Mouse (Mus musculus) erythroblast, embryonic 14.5 days (primary cell): ENCODE results near the gene Evi2b. TPM values are rescaled to one million over a fixed set of nuclear protein-coding genes. Genes with fewer than 3 reads are reported as not detected.

ENCODE experiments used
- H3K27me3 ChIP-seq: 2 replicates; pipeline ENCODE4 v1.6.1; 2012; ENCODE audit warnings: inconsistent platforms; ENCODE audit not compliant: control insufficient read depth
- H3K36me3 ChIP-seq: 2 replicates; pipeline ENCODE4 v1.6.1; 2012; ENCODE audit warnings: mild to moderate bottlenecking, inconsistent platforms; ENCODE audit not compliant: control insufficient read depth
- H3K4me1 ChIP-seq: 2 replicates; pipeline ENCODE4 v1.6.1; 2012; ENCODE audit warnings: inconsistent platforms; ENCODE audit not compliant: control insufficient read depth
- H3K4me3 ChIP-seq: replicated peaks from 2 replicates; pipeline ENCODE3; 2012; ENCODE audit warnings: moderate library complexity, mild to moderate bottlenecking, inconsistent platforms
- H3K9me3 ChIP-seq: 2 replicates; pipeline ENCODE4 v1.6.1; 2012; ENCODE audit warnings: low read length, inconsistent platforms, mixed read lengths; ENCODE audit not compliant: control insufficient read depth
- GATA1 ChIP-seq: IDR thresholded peaks from 2 replicates; pipeline ENCODE4 v1.6.1; 2012; ENCODE audit warnings: low read length, inconsistent platforms, mixed read lengths
- TAL1 ChIP-seq: IDR thresholded peaks from 3 replicates; pipeline ENCODE4 v1.6.1; 2012; ENCODE audit warnings: low read length, inconsistent platforms, mixed read lengths
- polyA plus RNA-seq: library from polyadenylated mRNA; stranded (reverse); fragments of >175 nt; gene quantifications from 2 replicates; pipeline ENCODE4 v1.2.3, GENCODE M21; 2012

The Evi2b gene
- polyA plus RNA-seq, 1 experiment, result not detected

DNA sequence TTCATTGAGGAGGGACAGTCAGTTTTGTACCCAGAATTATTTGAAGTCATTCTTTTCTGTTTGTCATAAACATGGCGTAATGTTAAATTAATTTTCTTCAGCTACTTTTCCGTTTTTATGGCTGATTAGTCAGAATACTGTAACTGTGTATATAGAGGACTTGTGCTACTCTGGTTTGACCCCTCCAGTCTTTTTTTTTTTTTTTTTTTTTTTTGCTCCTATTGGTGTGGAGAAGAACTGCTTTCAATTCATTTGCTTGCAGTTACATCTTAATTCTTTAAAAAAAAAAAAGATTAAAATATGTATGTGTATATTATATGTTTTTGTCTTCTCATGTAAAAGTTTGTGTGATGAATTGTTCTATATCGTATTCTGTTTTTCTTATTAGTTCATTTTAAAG is 11.6 kb downstream of the Evi2b start:
- H3K4me1 ChIP-seq, result no peaks in the 10 kb centered on the region
- TF ChIP-seq TAL1, result no peak
- TF ChIP-seq GATA1, result no peak

DNA sequence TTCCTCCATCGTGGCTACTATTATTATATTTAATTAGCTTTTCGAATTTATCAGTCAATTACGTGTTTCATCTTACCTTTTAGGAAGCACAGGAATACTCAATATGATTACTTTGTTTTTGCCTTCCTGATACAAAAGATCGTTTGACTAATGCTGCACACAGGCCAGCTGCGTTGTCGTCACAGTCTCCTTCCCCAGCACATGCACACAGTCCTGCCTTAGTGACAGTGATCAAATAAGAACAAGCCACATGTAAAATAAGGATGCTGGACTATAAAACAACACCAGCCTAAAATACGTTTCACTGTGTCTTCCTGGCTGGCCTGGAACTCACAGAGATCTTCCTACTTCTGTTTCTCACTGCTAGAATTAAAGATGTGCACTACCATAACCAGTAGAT is 19.1 kb downstream of the Evi2b start:
- Histone ChIP-seq H3K27me3 (no peaks in the 10 kb centered on the region), H3K4me1 (no peaks in the 10 kb centered on the region), H3K36me3 (no peaks in the 10 kb centered on the region), H3K4me3 (no peak overlapping the region), H3K9me3 (no peaks in the 10 kb centered on the region)
- TF ChIP-seq TAL1 (no peak), GATA1 (no peak)

More for the DNA sequence above, 11.6 kb downstream of the Evi2b start:
- no peaks in the 10 kb centered on the region for H3K27me3 ChIP-seq
- no peaks in the 10 kb centered on the region for H3K9me3 ChIP-seq
- no peaks in the 10 kb centered on the region for H3K36me3 ChIP-seq
- no peak overlapping the region for H3K4me3 ChIP-seq

DNA sequence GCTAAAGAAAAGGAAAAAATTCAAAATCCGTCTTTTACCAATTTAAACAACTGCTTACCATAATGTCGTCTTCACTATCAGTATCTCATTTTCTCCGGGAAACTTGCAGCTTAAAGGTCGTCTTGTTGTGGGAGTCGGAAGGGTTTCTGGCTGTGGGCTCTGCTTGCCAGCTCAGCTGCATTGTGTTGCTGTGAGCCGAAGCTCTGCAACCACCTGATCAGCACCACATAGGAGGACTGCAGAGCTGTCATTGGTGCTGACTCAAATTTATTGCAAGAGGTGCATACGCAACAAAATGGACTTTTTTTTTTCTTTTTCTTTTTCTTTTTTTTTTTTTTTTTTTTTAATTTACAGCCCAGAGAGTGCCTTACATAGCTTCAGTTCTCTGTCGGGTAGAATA is 19.7 kb downstream of the Evi2b start, which contains the start of gene Omg:
Omg (minus strand) TSS at position 240 of the 400 bp plus-strand sequence.
- Histone ChIP-seq H3K4me1 (no peaks in the 10 kb centered on the region), H3K36me3 (no peaks in the 10 kb centered on the region), H3K4me3 (no peak within 1 kb of the TSS), H3K27me3 (no peaks in the 10 kb centered on the region), H3K9me3 (no peaks in the 10 kb centered on the region)
- no peak for TF ChIP-seq GATA1
- TF ChIP-seq TAL1, result no peak

DNA sequence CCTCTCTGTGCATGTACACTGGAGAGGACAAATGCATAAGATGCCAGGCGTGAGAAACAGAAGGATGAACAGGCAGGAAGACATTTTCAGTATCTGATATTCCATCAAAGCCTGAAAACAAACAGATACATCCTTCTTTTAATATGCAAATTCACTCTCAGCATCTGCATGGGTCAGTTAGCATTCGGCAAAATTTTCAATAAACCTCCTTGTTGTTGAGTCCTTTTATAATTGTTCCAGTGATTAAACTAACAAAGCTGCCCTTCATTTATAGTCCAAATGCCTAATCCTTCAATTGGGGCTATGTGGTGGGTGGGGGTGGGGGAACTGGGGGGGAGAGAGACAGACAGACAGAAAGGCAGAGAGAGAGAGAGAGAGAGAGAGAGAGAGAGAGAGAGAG is 20.6 kb downstream of the Evi2b start:
- no peaks in the 10 kb centered on the region for H3K4me1 ChIP-seq
- H3K9me3 ChIP-seq, result no peaks in the 10 kb centered on the region
- TF ChIP-seq TAL1 (no peak), GATA1 (no peak)

DNA sequence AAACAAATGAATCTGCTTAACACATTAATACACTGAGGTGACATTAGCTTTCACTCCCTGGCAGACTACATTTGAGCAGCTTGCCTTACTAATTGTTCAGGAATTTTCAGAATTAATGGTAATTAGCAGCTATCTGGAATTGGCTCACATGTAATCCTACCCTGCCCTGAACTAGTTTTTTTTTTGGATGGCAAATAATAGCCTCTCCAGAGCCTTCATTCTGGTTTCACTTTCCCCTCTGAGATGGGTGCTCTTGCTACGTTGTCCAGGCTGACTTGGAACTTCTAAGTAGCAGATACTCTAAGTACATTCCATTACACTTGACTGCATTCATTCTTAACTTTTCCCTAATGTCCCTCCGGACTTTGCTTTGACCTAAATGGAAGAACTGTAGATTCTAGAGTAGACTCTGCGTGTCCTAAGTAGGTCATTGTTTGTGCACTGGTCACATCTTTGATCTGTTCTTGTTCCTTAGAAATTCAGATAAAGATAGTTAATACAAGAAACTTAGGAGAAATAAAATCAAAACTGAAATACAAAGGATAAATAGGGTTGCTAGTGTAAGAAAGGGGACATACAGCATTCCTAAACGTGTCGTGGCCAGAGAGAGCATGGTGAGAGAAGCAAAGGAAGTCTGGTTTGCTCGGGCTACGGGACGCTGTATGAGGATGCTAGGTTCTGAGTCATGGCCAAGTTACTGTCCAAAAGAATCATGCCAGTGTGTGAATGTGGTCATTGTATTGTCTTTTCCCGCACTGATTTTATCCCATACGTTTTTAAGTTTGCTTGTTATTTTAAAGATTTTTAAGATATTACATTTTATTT is 28.4 kb downstream of the Evi2b start:
- no peaks in the 10 kb centered on the region for H3K36me3 ChIP-seq
- TF ChIP-seq TAL1 (no peak), GATA1 (no peak)

More for the DNA sequence above, 20.6 kb downstream of the Evi2b start:
- Histone ChIP-seq H3K4me3 (no peak overlapping the region), H3K36me3 (no peaks in the 10 kb centered on the region), H3K27me3 (no peaks in the 10 kb centered on the region)

DNA sequence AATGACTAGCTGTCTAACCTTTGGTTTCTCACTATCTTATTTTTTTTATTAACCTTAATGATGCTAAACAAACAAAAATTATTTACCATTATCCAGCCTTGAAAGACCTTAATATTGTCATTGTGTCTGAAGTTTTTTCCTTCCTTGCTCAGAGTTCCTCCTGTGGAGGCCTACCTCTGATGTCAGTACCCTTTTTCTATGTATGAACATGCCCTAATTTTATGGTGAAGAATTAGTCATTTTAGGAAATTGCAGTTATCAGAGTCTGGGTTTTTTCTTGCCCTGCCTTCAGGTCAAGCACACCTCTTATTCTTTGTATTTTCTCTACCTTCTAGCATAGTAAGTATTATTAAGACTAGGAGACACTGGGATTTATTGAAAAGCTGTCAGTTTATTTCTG is 38.8 kb downstream of the Evi2b start:
- Histone ChIP-seq H3K9me3 (no peaks in the 10 kb centered on the region), H3K4me1 (peaks cover 5% of the 10 kb centered on the region), H3K4me3 (no peak overlapping the region), H3K27me3 (no peaks in the 10 kb centered on the region), H3K36me3 (peaks cover 3% of the 10 kb centered on the region)
- TF ChIP-seq TAL1 (no peak), GATA1 (no peak)

More for the DNA sequence above, 28.4 kb downstream of the Evi2b start:
- no peaks in the 10 kb centered on the region for H3K4me1 ChIP-seq
- H3K9me3 ChIP-seq, result no peaks in the 10 kb centered on the region
- H3K4me3 ChIP-seq, result no peak overlapping the region
- H3K27me3 ChIP-seq, result no peaks in the 10 kb centered on the region

DNA sequence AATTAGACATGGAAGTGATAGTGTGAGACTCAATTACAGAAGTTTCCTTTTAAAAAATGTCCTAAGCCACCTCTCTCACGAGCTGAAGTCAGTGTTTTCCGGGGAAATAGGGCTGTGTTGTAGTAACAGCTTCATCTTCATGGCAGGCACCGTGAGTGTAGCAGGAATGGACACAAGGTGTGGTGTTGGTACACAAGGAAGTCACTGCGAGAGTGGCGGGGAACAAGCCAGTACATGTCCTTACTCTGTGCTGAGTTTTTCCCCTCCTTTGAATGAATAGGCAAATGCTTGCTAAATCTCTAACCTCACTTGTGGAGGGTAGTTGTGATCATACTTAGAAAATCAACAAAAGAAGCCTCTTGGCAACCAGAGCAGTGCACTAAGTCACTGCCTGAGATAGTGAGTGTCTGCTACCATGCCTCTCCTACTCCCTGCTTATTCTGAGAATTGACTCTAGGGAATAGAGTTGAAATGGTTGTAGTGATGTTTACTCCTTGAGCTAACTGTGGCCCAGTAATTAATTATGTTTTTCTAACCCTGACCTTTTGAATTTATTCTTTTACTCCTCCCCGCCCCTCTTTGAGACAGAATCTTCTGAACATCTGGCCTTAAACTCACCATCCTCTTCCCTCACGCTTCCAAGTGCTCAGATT is 39.6 kb downstream of the Evi2b start:
- Histone ChIP-seq H3K36me3 (peaks cover 5% of the 10 kb centered on the region), H3K4me1 (peaks cover 5% of the 10 kb centered on the region), H3K4me3 (no peak overlapping the region), H3K9me3 (no peaks in the 10 kb centered on the region), H3K27me3 (no peaks in the 10 kb centered on the region)
- TF ChIP-seq GATA1, result no peak
- TF ChIP-seq TAL1, result no peak

DNA sequence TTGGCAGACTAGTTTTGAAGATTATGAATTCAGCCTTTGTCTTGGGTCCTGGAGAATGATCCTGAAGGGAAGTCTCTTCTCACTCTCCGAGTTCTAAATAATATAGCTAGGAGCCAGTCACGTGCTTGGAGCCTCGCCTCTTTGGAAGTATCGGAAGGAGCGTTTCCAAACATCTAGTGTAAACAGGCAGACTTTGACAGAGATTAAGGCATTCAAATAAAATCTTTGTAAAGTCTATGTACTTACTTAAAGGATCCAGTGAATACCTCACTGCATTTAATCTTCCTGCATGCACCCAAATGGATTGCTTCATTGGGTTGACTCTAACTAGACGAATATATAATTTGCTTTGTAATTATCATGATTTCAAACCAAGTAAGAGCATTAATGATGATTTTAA is 40.2 kb downstream of the Evi2b start:
- Histone ChIP-seq H3K27me3 (no peaks in the 10 kb centered on the region), H3K4me3 (no peak overlapping the region), H3K9me3 (no peaks in the 10 kb centered on the region), H3K36me3 (peaks cover 5% of the 10 kb centered on the region), H3K4me1 (peaks cover 4% of the 10 kb centered on the region)
- TF ChIP-seq TAL1 (no peak), GATA1 (no peak)

DNA sequence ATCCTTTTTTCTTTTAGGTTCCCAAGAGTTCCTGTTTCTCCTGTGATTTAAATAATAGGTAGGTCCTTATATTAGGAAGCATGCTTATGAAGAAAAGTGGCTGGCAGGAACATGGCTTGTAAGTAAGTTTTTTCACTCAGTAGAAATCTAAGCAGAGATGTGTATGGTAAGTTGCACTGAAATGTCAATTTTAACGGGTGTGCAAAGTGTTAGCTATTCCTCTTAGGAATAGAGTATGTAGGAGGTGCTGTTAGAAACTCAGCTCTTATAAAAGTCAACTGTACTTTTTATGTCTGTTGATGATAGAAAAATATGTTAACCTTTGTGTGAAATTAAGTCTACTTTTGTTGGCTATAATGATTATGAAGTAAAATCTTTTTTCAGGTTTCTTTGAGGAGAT is 55.5 kb downstream of the Evi2b start:
- Histone ChIP-seq H3K36me3 (peaks cover 5% of the 10 kb centered on the region), H3K4me3 (no peak overlapping the region), H3K9me3 (no peaks in the 10 kb centered on the region), H3K27me3 (no peaks in the 10 kb centered on the region), H3K4me1 (no peaks in the 10 kb centered on the region)
- no peak for TF ChIP-seq TAL1
- TF ChIP-seq GATA1, result no peak

Other genes with a start within 250 kb of the Evi2b start
- gene Gm9964, start 226.9 kb downstream of the Evi2b start, polyA plus RNA-seq, result not detected in 2 replicates
- 0.20 and 0.22 TPM in 2 replicates for gene Nf1, start 184.1 kb downstream of the Evi2b start, polyA plus RNA-seq
- gene Omg, start 19.7 kb downstream of the Evi2b start, polyA plus RNA-seq, result not detected in 2 replicates
- gene Evi2, start 6.8 kb upstream of the Evi2b start, polyA plus RNA-seq, result 0.01 TPM in 1 of 2 replicates, not detected in the other
- gene Evi2a, start 6.8 kb upstream of the Evi2b start, polyA plus RNA-seq, result 0.04 TPM in 1 of 2 replicates, not detected in the other
- 0.01 TPM in 1 of 2 replicates, not detected in the other for gene Rab11fip4, start 67.5 kb upstream of the Evi2b start, polyA plus RNA-seq